Mouse (Mus musculus) lung, postnatal 10 days (tissue): ENCODE measurements around the gene Aass.

Experiments used
- DNase-seq: peaks from one replicate; pipeline ENCODE4 v3.0.0; 2021

Gene Aass

GRCm38 (mm10) chr6:23028251-23028650, 104.5 kb downstream of the Aass start:
- DNase-seq, result no peak
